Mouse (Mus musculus) CD4-positive, CD25-positive, alpha-beta regulatory T cell, adult 4 months (primary cell): ENCODE results near the gene S100a4. TPM values are rescaled to one million over a fixed set of nuclear protein-coding genes. Genes with fewer than 3 reads are reported as not detected.
A peak's percentile ranks its signal among the peaks of the same experiment; 100 is the strongest.

Source experiments
- ATAC-seq: one replicate; pipeline ENCODE4 v1.8.0; 2017
- polyA plus RNA-seq, 2 experiments: library from polyadenylated mRNA; unstranded; fragments of 100-300 nt; shearing (Covaris generic); gene quantifications; one replicate each; pipeline ENCODE4 v1.2.1; 2017

S100a4 gene
- polyA plus RNA-seq, result 100 to 1,000 TPM in 1 of 2 experiments, 10 to 100 TPM in 1; 74.9 to 104 TPM

DNA sequence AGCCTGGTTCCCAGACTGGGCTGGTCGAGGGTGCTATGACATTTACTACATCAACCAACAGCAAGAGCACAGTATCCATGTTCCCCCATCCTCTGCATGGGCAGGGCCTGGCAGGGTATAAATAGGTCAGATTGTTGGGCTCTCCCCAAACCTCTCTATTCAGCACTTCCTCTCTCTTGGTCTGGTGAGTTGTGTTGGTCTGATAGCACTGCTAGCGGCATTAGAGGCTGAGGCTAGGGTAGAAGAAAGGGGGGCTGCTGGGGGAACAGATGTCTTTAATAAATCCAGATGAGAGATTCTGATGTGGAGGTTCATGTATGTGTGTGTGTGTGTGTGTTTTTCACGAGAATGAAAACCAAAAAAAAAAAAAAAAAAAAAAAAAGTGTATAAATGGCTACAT, at the start of gene S100a4:
TSS of gene S100a4 (plus strand) at position 149 of the 400 bp plus-strand sequence.
- peak; percentile 69 for ATAC-seq

DNA sequence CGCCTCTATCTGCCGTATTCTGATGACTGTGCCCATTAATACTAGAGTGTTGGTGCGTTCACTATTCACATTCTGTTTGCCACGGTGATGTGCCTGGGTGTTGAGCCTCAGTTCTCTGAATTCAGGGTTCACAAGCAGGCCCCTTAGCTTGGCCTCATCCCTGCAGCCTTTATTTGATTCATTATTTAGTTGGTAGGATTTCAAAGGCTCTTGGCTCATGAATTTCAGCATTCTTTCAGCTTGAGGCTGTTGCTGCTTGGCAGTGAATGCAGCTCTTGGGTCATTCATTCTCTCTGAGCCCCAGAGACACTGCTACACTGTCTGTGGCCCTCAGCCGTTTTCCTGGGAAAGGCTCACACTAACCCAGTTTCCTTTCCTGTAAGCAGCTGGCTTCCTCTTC, 47.6 kb upstream of the S100a4 start:
- no peak for ATAC-seq

DNA sequence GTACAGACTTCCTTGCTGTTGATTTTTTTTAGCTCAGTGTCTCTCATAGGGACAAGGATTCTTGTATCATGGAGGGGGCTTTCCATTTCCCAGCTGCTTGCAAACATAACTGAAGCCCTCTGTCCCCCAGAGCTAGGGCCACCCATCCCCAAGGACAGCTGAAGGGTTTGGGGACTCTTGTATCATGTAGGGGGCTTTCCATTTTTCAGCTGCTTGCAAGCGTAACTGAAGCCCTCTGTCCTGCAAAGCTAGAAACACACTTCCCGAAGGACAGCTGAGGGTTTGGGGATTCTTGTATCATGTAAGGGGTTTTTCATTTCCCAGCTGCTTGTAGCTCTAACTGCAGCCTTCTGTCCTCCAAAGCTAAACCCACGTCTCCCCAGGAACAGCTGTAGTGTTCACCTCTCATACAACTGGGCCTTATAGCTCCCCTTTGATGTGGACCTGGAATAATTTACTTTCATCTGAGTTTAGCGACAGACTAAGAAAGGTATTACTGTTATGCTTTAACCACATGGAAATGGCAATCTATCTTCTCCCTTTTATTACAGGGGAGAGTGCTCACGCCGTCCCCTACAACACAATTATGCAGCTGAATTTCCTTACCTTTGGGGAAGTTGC, 43.5 kb upstream of the S100a4 start, which contains the start of gene S100a3:
TSS of gene S100a3 (plus strand) at position 571 of the 621 bp plus-strand sequence.
- no peak for ATAC-seq

DNA sequence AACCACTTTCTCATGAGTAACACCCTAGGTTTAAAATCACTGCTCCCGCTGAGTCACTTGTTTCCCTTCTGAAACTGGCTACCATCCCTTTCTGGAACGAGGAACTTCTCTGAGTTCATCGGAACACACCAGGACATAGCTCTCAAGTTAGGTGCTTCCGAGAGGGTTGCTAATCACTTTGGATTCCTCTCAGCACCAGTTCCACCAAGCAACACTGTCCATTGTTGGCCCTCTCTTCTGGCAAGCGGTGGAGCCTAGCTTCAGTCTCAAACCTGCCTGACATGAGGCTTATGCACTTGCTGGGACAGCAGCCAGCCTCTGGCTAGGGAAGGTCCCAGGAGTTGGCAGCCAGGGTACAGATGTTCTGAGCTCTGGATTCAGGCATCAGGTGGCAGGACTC, 28.9 kb upstream of the S100a4 start:
- no peak for ATAC-seq

DNA sequence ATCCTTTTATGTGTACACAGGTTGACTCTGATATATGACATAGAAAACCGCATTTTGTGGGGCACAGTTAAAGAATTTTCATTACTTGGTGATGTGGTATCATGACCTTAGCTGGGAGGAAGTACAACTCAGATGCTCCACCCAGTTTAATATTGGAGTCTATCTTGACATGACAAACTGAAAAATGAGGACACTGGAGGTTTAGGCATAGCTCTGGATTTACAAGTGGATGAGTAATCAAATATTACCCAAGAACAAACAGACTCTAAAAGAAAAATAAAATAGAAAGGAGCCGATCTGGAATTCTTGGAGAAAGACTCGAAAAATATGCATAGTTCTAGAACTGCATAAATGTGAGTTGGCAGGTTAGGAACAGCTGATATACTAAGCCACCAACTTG, 28.3 kb upstream of the S100a4 start:
- ATAC-seq, result no peak

DNA sequence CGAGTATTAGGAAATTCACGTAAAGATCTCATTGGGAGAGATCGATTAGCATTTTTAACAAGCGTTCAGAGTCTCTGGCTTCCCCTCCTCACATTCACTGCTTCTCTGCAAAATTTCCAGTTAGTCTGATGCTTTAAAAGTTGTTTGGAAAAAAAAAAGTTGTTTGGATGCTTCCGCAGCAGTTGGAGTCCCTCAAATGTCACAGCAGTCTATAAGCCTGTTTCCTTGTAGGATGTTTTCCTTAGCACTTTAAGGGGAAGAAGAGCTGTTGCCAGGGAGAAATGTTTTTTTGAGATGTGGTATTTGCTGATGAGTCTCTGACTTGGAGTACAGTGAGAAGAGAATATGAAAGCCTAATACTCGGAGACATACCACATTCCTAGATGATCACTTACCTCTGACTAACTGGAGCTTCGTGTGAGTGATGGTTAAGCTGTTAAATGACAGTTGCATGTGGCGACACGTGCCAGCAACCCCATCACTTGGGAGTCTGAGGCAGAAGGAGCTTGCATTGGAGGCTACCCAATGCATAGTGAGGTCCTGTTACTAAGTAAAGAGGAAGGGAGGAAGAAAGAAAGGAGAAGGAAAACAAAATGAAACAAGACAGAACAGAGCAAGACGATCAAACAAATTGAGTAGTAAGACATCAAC, 27.1 kb upstream of the S100a4 start:
- ATAC-seq, result no peak

DNA sequence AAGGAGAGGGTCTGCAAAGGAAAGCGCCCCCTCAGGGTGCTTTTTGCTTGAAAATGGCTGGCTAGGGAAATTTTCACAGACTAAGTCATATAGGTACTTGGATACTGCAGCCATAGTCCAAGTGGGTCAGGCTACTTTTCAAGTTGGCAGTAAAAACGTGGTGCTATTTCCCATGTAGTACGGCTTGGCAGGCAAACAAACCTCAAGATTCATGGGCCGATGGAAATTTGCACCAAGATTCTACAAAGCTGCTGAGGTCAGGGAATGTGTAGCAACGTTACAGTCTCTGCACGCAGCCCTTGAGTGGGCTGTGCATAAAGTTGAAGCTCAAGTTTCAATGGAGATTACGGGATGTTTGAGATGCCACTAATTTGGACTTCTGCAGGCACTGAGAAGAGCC, 24.1 kb upstream of the S100a4 start:
- ATAC-seq, result no peak

DNA sequence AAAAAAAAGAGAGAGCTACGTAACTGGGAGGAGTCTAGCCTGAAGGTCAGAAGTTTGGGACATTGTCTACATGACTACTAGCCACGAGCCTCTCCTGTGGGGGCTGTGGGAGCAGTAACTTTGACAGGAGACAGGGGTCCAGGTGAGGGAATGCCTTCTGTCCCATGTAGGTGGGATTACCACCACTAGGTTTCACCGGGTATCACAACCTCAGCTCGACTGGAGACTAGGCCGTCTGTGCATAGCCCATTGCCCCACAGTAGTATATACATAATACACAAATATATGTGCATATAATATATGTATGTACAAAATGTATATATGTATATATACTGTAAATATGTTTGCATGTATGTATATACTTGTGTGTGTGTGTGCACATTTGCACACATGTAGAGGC, 22.4 kb upstream of the S100a4 start:
- ATAC-seq, result no peak

DNA sequence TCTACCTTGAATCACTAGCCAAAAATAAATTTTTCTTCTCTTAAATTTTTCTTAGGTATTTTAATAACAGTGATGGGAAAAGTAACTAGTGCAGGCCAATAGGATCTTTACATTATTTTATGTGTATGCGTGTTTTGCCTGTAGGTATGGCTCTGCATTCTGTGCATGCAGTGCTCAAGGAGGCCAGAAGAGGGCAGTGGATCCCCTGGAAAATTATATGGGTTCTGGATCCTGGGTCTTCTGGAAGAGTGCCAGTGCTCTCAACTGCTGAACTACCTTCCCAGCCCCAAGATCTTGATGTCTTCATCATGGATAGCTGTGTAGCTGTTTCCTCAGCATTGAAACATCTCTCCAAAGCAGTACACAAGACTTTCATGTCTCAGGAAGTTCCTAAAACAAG, 21.4 kb upstream of the S100a4 start:
- ATAC-seq, result no peak

DNA sequence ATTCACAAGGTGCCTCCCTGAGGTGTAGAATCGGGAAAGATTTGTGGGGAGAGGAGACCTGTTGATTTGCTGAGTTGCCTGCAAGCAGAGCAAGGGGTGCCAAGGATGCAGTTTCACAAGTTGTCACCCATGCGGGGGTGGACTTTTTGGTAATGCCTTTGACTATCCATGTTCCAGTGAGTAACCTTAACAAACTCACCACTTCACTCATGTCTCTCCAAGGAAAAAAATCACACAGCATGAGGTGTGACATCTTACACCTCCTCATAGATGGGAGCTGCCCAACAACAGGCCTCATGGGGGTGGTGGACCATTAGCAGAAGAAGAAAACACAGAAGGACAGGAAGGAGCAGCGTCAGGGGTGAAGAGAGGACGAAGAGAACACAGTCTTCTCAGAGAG, 21.0 kb upstream of the S100a4 start:
- no peak for ATAC-seq

DNA sequence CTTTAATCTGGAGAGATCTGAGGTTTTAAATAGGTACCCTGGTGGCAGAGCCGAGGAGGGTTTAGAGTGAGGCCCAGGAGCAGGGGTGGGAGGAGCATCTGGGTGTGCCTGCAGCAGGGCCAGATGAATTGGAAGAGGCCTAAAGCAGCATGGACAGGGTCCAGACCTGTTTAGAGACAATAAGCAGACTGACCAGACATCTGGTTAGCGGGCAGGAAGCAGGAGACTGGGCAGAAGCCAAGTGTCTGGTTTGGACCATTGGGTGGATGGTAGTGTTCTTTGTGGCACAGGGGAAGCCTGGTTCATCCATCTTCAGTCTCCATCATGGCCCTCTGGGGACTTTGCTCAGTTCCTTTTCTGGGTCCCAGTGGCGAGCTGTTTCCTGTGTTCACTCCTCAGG, 19.7 kb upstream of the S100a4 start:
- ATAC-seq, result no peak

DNA sequence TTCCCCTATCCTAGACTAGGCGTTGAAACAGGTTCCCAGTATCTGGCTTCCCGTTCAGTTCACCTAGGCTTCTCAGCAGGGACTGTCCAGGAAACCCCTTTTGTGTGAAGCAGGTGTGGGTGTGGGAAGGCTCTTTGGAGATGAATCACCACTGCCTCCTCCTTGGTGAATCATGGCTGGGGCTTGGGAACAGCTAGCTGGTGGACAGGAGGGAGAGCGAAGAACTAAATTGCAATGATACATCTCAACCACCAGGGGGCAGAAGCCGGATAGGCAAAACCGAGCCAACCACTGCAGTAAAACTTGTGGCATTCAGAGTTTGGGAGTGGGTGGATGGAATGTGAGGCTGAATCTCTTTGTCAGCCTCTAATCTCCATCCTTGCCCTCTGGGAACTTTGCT, 18.0 kb upstream of the S100a4 start:
- no peak for ATAC-seq

DNA sequence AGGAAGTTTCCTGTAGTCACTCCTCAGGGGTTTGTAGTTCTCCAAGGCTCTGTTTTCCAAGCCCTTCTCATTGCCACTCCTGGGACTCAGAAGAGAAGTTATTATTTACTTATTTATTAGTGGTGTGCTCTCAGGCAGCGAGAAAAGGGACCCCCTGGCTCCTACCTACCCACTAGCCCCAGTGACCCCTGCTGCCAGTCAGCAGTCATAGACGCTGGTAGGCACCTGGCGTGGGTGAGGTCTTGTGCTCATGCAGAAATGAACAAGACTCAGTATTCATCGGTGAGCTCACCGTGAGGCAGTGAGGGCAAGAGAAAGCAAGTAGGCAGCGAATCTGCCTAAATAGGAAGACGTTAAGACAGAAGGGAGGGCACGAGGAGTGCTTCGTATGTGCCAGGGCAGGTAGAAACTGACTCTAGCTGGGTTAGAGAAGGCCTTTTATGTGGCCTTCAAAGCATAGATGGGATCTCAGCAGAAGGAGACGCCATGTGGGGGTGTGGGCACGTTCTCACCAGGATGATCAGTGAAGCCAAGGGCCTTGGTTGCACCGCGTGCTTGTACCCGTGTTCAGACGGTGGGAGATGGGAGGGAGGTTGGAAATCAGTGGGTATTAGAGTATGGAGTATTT, 17.4 kb upstream of the S100a4 start:
- ATAC-seq, result no peak

DNA sequence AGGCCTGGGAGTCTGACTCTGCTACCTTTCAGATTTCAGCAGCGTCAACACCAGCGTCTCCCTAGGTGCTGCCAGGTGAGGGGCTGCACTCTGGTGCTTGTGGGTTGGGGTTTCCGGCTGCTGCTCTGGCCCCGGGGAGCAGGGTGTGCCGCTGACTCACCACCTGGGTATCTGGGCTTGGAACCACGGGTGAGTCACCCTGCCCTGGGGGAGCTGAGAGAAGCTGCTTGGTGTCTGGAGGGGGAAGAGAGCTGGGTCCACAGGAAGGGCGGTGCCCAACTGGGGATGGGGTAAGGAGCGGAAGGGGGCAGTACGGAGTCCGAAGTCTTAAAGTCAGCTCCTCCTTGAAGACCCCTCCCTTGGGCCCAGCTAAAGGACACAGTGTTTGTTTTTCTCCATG, 16.7 kb upstream of the S100a4 start:
- ATAC-seq, result peak; percentile 84

DNA sequence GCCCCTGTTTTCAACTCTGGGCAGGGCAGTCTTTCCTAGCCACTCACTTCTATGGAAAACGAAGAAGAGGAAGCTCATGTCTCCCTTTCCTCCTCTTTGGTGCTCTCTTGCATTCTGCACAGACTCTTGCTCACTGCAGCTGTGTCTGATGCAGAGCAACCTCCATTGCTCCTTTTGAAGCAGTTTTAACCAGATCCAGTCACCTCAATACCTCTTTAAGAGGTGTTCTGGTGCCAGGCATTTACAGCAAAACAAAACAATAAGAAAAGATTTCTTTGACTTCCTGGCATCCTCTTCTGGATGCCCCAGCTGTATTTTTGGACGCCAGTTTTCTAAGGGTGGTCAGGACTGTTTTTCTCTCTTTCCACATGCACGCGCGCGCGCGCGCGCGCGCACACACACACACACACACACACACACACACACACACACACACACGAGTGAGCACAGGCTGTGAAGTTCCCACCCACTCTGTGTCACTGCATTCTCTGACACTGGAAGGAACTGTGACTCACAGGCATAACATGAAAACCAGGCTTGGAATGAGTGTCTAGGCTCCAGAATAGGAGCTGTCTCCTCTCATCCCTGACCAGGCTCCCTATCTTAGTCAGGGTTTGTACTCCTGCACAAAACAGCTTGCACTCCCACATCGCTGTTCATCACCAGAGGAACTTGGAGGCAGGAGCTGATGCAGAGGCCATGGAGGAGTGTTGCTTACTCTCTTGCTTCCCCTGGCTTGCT, 16.0 kb upstream of the S100a4 start:
- ATAC-seq, result peak; percentile 18

DNA sequence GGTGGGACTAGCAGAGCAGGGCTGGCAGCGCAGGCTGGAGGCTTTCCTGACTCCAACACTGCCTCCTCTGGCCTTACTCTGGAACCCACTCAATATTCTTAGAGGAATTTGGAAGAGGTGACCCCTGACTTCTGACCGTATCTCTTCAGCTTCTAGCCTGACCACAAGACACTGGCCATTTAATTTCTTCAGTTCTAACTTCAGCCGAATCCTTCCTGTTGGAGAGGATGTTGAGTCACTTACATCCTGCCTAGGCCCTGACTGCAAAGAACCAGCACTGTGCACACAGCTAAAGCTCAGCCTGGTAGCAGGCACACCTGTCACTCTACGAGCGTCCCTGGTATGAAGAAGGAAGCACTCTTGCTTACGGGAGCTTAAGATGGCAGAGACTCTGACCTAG, 14.2 kb upstream of the S100a4 start:
- peak; percentile 65 for ATAC-seq

DNA sequence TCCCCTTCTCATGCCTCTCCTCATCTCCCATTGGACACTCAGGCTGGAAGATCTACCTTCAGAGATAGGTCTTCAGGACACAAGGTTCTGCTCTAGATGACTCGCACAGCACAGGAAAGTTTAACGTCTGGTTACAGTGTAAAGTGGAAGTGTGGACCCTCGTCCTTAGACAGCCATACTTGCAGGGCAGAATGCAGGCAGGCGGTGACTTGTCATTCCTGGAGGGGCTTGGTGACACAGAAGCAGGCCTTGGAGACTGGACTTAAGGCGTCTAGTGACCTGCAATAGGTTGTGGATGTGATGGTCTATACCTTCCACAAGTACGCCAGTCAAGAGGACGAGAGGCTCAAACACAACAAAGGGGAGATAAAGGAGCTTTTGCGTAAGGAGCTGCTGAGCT, 13.6 kb upstream of the S100a4 start, which contains the start of gene S100a2:
TSS of gene S100a2 (plus strand) at position 301 of the 400 bp plus-strand sequence.
- no peak for ATAC-seq

DNA sequence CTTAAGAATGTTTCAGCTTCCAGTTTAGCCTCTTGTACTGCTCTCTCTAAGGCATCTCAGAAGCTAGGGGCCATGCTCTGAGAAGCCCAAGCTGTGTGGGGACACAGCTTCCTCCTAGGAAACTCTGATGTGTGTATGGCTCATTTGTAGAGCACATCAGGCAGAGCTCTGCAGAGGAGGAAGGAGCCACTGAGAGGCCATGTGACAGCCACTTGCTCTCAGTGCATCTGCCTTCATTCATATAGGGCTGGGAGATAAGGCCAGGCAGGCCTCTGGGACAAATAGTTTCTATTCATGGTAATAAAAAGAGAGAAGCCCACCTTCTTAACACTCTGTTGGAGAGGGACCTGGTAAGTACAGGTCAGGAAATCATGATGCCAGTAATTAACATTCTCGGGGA, 9.1 kb upstream of the S100a4 start:
- ATAC-seq, result no peak

DNA sequence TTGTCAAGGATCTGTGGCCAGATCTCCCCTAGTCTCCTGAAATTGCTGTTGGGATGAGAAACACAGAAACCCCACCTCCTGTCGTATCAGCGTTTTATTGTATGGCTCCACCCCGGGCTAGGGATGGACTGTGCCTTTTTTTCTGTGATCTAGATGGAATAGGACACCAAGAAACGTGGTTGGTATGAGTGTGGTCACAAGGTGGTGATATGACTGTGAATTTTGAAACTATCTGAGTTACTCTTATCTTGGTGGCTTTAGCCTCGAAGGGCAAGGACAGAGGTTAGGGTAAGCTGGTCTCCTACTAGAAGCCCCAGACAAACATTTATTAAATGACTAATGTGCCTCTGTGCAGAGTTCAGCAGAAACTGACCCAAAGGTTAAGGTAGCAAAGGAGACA, 8.0 kb upstream of the S100a4 start:
- ATAC-seq, result no peak

DNA sequence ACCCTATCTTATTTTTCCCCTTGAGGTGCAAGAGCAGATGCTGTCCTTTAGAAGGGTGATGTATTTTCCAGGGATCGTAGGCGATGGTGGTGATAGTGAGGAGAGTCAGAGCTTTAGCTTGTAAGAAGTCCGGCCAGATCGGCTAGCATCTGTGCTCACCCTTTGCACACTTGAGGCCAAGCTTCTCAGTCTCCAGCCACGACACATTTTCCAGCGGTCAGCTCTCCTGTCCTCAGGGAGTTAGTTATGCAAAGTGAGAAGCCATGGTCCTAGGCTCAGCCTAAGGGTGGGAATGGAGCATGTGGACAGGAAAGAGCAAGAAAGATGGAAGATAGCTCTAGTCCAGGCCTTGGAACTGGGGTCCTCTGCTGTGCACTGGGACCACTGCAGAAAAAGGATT, 6.8 kb upstream of the S100a4 start:
- ATAC-seq, result no peak

DNA sequence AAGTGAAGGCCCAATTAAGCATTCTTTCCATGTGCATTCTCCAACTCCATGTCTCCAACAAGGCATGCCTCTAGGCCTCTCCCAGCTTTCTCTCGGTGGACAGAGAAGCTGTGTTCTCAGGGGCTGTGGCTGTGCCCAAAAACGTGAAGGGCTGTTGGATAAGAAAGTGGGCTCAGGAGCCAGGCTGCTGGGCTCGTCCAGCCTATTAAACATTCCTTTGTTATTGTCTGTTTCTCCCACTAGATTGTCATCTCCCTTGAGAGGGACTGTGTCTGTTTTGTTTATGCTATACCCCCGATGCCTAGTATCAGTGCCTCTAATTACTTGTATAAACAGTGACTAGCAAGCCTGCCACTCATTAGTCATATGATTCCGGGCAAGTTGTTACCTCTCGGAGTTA, 5.8 kb upstream of the S100a4 start:
- ATAC-seq, result no peak

DNA sequence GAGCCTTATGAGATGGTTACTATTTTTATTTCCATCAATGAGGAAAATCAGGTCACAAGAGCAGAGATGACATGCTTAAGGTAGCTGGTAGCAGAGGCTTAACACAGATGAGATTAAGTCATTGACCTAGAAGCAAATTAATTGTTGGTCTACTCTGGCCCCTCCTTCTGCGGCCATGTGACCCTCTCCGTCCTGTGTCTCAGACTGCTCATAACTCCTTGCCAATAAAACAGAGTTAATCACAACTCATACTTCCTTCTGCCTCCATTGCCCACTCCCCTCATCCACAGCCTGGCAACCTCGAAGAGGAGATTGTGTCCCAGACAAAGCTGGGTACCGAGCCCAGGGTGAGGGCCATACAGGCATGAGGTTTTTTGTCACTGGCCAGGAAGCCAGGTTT, 5.4 kb upstream of the S100a4 start:
- ATAC-seq, result no peak

DNA sequence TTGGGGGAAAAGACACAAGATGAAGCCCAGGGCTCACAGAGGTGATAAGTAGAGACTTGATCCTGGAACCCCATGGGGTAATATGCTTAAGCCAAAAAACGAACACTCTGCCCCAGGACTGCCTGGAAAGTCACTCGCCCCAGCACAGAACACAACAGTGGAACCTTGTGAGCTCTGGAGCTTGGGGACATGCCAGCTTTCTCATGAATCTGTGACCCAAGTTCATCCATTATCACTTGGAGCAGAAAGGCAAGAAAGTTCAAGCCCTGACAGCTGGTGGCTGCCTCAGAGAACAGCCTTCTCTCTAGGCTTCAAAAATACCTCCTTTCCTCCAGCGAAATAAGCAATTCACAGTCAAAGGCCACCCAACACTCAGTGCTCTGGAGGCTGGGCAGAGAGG, 4.2 kb upstream of the S100a4 start:
- ATAC-seq, result no peak
